Mouse (Mus musculus): ENCODE data around the gene Arhgef40. TPM values are rescaled to one million over a fixed set of nuclear protein-coding genes. Genes with fewer than 3 reads are reported as not detected.

Gene Arhgef40
- polyA plus RNA-seq, 1 experiment = 109 TPM

DNA sequence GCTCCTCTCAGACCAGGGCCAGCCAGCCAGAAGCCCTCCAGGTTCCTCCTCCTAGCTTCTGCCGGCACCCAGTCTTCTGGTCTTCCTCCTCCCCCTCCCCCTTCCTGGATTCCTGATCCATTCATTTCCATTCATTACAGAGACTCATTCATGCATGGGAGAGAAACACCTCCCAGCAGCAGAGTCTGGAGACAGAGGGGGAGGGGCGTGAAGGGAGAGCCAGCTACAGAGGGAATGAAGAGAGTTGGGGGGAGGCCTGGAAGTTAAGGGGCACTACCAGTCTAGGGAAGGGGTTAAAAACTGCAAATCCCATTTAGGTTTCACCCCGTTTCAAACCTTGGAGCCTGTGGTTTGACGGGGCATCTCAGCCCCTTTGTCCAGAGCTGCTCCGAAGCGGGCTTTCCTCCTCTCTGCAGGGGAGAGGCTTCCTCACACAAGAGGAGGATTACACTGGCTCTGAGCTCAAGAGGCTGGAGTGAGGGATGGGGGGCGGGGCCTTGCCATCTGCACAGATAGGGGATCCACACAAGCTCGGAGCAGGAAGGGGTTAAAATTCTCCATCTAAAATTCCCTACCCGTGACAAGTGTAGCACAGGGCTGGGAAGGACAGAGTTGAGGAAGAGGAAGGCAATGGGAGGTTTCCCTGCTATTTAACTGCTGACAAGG lies 26.1 kb downstream of the Arhgef40 start:
- TF ChIP-seq CTCF (IDR thresholded peaks at IDR 0.05; ENCODE audit: borderline replicate concordance, insufficient read depth, low read length) (no peak), POLR2A (IDR thresholded peaks at IDR 0.05; ENCODE audit: low read depth, low read length) (no peak)
- H3K4me1 ChIP-seq (ENCODE audit: control insufficient read depth, insufficient read depth, low read length) = peaks cover 6% of the 10 kb centered on the region
- H3K27ac ChIP-seq (ENCODE audit: insufficient read depth, low read length) = no peak overlapping the region; the same call in 1 of the 2 replicates

DNA sequence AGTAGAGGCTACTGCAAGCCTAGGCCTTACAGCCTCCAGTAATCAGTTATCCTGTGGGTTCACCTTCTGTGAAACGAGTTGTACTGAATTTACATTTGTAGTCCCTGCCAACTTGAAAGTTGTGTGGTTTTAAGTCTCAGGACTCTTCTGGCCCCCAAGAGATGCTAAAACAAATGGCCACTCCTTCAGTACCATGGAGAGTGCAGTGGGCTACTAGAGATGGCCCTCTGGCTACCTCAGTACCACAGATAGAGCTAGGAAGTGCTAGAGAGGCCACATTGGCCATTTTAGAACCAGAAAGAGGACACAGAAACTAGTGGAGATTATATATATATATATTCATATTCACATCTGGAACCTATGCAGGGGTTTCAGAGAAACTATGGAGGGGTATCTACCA lies 27.2 kb downstream of the Arhgef40 start:
- no peak for TF ChIP-seq POLR2A (IDR thresholded peaks at IDR 0.05; ENCODE audit: low read depth, low read length)
- no peak overlapping the region for H3K27ac ChIP-seq (ENCODE audit: insufficient read depth, low read length)
- H3K4me3 ChIP-seq (ENCODE audit: insufficient read depth, low read length) = no peak overlapping the region
- H3K4me1 ChIP-seq (ENCODE audit: control insufficient read depth, insufficient read depth, low read length) = peaks cover 13% of the 10 kb centered on the region

More for the DNA sequence above, 26.1 kb downstream of the Arhgef40 start:
- H3K4me3 ChIP-seq (ENCODE audit: insufficient read depth, low read length) = no peak overlapping the region

- H3K4me3 ChIP-seq (ENCODE audit: insufficient read depth, low read length) = no peak overlapping the region
- peaks cover 13% of the 10 kb centered on the region for H3K4me1 ChIP-seq (ENCODE audit: control insufficient read depth, insufficient read depth, low read length)
- no peak for TF ChIP-seq CTCF (IDR thresholded peaks at IDR 0.05; ENCODE audit: borderline replicate concordance, insufficient read depth, low read length)
- no peak for TF ChIP-seq POLR2A (IDR thresholded peaks at IDR 0.05; ENCODE audit: low read depth, low read length)
- H3K27ac ChIP-seq (ENCODE audit: insufficient read depth, low read length) = peak overlapping the region; percentile 41; the same call in 1 of the 2 replicates
Observed at GRCm38 (mm10) chr14:52012085-52012484, 27.6 kb downstream of the Arhgef40 start.

DNA sequence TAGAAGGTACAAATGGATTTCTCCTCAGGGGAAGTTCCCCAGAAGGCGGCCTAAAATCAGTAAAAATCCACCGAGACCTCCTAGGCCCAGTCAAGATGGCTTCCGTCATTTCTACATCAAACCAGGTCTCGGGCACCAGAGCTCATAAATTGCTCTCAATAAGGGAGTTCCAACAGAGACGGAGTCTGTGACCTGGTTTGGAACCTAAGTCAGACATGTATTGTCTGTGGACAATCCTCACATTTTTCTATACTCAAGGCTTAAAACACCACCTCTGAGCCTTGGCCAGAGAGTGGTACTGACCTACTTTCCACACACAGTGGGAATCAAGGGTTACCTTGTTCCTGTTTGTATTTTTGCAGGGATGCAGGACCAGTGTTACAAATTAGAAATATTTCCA lies 28.0 kb downstream of the Arhgef40 start:
- Histone ChIP-seq H3K4me1 (ENCODE audit: control insufficient read depth, insufficient read depth, low read length) (peaks cover 13% of the 10 kb centered on the region), H3K4me3 (ENCODE audit: insufficient read depth, low read length) (no peak overlapping the region), H3K27ac (ENCODE audit: insufficient read depth, low read length) (peak overlapping the region; percentile 41; the same call in 1 of the 2 replicates)
- TF ChIP-seq CTCF (IDR thresholded peaks at IDR 0.05; ENCODE audit: borderline replicate concordance, insufficient read depth, low read length) (no peak), POLR2A (IDR thresholded peaks at IDR 0.05; ENCODE audit: low read depth, low read length) (no peak)

DNA sequence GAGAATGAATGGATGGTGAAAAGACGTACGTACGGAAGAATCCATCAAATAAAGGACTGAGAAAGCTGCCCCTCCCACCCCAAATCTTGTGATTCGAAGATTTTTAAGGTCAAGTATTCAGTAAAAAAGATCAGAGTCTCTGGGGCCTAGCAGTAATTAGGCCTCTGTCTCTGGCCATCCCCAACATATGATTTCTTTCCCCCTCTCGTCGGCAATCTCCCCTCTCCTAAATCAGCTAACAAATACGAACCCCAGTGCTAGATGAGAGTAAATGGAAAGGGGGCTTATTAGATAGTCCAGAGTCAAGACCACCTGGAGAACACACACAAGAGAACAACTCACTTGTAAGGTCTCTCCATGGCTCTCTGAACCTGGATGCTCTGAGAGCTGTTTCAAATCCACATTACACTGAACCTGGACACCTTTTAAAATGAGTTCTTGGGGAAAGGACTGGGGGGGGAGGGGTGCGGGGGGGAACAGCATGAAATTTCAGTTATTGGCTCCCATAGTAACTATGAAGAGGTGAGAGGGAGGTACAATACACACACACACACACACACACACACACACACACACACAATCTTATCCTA lies 28.6 kb downstream of the Arhgef40 start:
- Histone ChIP-seq H3K27ac (ENCODE audit: insufficient read depth, low read length) (peak overlapping the region; percentile 58; the same call in 1 of the 2 replicates), H3K4me1 (ENCODE audit: control insufficient read depth, insufficient read depth, low read length) (peaks cover 13% of the 10 kb centered on the region), H3K4me3 (ENCODE audit: insufficient read depth, low read length) (peak overlapping the region; percentile 33; the same call in 1 of the 2 replicates)
- TF ChIP-seq POLR2A (IDR thresholded peaks at IDR 0.05; ENCODE audit: low read depth, low read length) (no peak), CTCF (IDR thresholded peaks at IDR 0.05; ENCODE audit: borderline replicate concordance, insufficient read depth, low read length) (no peak)

GRCm38 (mm10) chr14:52013771-52014219 lies 29.3 kb downstream of the Arhgef40 start:
- Histone ChIP-seq H3K4me1 (ENCODE audit: control insufficient read depth, insufficient read depth, low read length) (peaks cover 13% of the 10 kb centered on the region), H3K27ac (ENCODE audit: insufficient read depth, low read length) (peak overlapping the region; percentile 44), H3K4me3 (ENCODE audit: insufficient read depth, low read length) (peak overlapping the region; percentile 33)
- TF ChIP-seq POLR2A (IDR thresholded peaks at IDR 0.05; ENCODE audit: low read depth, low read length) = no peak

- TF ChIP-seq POLR2A (IDR thresholded peaks at IDR 0.05; ENCODE audit: low read depth, low read length) (no peak), CTCF (IDR thresholded peaks at IDR 0.05; ENCODE audit: borderline replicate concordance, insufficient read depth, low read length) (no peak)
- no peak overlapping the region for H3K27ac ChIP-seq (ENCODE audit: insufficient read depth, low read length)
- H3K4me1 ChIP-seq (ENCODE audit: control insufficient read depth, insufficient read depth, low read length) = peaks cover 13% of the 10 kb centered on the region
- peak overlapping the region; percentile 33; the same call in 1 of the 2 replicates for H3K4me3 ChIP-seq (ENCODE audit: insufficient read depth, low read length)
Observed at GRCm38 (mm10) chr14:52014271-52014760, 29.8 kb downstream of the Arhgef40 start.

- TF ChIP-seq POLR2A (IDR thresholded peaks at IDR 0.05; ENCODE audit: low read depth, low read length) (peak; percentile 84), CTCF (IDR thresholded peaks at IDR 0.05; ENCODE audit: borderline replicate concordance, insufficient read depth, low read length) (no peak)
- Histone ChIP-seq H3K4me1 (ENCODE audit: control insufficient read depth, insufficient read depth, low read length) (peaks cover 13% of the 10 kb centered on the region), H3K27ac (ENCODE audit: insufficient read depth, low read length) (peak overlapping the region; percentile 97), H3K4me3 (ENCODE audit: insufficient read depth, low read length) (peak overlapping the region; percentile 56)
Observed at GRCm38 (mm10) chr14:52014761-52015311, 30.3 kb downstream of the Arhgef40 start.

DNA sequence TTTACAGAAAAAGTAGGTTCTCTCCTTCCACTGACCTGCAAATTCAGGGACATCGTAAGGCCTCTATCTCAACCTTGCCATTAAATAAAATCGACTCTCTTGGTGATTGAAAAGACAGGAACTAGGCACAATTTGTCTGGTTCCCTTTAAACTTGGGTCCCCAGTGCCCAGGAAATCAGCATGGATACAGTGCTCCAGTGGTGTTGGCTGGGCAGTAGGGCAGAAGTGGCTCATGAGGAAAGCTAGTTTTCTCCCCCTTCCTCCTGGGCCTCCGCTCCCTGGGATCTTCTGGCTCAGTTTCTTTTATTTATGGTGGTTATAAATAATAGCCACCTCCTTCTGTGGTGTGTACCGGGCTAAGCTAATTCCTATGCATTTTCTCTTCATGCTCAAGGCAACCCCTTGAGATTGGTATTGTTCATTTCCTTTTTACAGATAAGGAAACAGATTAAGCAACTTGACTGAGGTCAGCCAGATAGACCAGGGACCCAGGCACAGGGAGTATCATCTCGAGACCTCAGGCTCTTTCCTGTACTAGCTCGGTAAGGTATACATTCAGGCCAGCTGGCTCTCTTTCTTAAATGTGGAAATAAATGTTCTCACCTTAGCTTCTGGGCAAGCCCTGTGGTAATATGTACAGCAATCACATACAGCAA lies 31.1 kb downstream of the Arhgef40 start, which contains the start of gene Tmem253:
TSS of gene Tmem253 (plus strand) at position 214 of the 656 bp plus-strand sequence.
- Histone ChIP-seq H3K4me1 (ENCODE audit: control insufficient read depth, insufficient read depth, low read length) (peaks cover 8% of the 10 kb centered on the region), H3K27ac (ENCODE audit: insufficient read depth, low read length) (peak within 1 kb of the TSS; percentile 97)
- TF ChIP-seq CTCF (IDR thresholded peaks at IDR 0.05; ENCODE audit: borderline replicate concordance, insufficient read depth, low read length) = no peak
- TF ChIP-seq POLR2A (IDR thresholded peaks at IDR 0.05; ENCODE audit: low read depth, low read length) = no peak; the same call in 1 of the 2 replicates

More for the DNA sequence above, 31.1 kb downstream of the Arhgef40 start, which contains the start of gene Tmem253:
- peak within 1 kb of the TSS; percentile 56 for H3K4me3 ChIP-seq (ENCODE audit: insufficient read depth, low read length)

All from embryonic fibroblast, embryonic 13.5 days (primary cell).